Mouse (Mus musculus) ES-CJ7 (cell line): ENCODE data around the gene Aldh1a3.

ENCODE experiments used
- DNase-seq: peaks from one replicate; pipeline ENCODE4 v3.0.0; 2011; ENCODE audit warnings: low read depth, low spot score

The Aldh1a3 gene

GRCm38 (mm10) chr7:66418981-66419380 lies 8.3 kb downstream of the Aldh1a3 start:
- DNase-seq = no peak

DNA sequence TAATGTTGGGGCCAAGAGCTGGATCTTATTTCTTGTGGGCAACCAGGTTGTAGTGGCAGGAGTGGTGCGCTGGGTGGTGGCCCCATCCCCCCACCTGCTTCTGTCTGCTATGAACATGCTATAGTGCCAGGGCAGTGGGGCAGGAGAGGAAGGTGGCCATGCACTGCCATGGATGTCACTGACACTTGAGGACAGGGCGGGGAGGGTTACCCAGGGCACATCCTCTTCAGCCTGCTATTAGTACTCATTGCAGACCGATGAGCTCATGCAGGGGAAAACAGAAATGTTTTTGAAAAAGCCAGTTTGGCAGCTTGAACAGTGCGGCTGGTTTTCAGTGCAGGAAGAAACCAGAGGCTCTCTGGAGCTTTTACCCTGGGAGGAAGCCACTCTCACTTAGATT lies 10.5 kb downstream of the Aldh1a3 start:
- no peak for DNase-seq

- DNase-seq = no peak
These were observed 14.2 kb downstream of the Aldh1a3 start for GRCm38 (mm10) chr7:66413093-66413492.

GRCm38 (mm10) chr7:66409433-66409832 lies 17.9 kb downstream of the Aldh1a3 start:
- peak; percentile 55 for DNase-seq

DNA sequence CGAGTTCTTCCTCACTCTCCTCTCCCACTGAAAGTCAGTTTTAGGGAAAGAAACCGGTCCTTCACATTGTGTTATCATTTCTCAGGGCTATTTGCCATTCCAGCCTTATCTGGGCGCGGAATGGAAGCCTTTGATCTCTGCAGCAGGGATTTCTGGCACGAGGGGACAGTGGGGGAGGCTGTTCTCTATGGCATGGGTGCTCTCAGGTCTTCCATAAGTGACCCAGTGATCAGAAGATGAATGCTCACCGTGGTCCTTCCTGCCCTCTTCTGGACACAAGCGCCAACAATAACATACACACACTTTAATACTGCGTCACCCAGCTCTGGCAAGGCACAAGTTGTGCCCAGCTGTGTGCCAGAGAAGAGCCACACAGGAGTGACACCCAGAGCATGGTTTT lies 20.3 kb downstream of the Aldh1a3 start:
- no peak for DNase-seq

DNA sequence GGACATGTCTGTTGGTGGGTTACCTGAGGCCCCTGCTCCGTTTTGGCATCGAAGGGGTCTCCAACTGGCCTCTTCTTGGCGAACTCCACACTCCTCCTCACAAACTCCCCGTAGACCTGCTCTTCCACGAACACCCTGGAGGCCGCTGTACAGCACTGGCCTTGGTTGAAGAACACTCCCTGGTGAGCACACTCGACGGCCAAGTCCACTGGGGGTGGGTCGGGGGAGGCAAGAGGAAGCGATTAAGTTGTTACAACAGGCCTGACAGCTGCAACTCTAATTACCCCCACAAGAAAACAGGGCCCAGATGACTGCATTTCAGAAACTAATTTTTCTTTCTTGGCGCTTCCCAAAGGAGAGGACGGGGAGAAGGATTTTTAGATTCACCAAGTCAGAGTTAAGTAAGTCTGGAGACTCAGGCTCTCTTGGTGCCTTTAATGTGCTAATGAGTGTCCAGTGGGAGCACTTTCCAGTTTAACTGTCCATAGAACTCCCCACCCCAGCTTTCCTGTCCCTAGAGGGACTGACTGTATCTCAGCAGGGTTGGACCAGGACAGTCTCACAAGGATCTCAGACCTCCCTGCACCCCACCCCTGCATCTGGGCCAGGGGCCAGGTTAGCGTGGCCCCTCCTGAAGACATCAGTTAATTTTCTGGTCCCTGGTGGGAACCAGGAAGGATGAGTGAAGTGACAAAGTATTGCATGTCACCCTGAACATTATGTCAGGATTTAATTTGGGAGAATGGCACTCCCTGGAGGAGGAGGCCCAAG lies 21.2 kb downstream of the Aldh1a3 start:
- no peak for DNase-seq

DNA sequence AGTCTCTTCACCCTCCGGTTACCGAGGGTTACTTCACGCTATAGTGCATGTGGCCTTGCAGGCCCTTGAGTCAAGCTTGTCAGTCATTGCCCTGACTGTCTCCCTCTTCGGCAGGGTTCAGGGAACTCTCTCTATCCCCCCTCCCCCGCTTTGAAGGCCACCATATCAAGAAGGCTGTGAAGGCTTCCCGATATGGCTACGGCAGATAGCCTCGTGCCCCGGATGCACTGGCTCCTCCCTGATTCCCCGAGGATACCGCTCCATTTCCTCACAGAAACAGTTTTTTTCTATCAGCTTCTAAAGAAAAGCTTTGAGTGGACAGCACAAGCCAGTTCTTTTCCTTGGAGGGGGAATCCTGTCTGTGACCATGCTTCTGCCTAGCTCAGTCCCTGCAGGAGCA lies 21.8 kb downstream of the Aldh1a3 start:
- DNase-seq = no peak

GRCm38 (mm10) chr7:66404802-66405201 lies 22.5 kb downstream of the Aldh1a3 start:
- DNase-seq = no peak

- DNase-seq = no peak
These were observed 23.2 kb downstream of the Aldh1a3 start for GRCm38 (mm10) chr7:66404141-66404540.

DNA sequence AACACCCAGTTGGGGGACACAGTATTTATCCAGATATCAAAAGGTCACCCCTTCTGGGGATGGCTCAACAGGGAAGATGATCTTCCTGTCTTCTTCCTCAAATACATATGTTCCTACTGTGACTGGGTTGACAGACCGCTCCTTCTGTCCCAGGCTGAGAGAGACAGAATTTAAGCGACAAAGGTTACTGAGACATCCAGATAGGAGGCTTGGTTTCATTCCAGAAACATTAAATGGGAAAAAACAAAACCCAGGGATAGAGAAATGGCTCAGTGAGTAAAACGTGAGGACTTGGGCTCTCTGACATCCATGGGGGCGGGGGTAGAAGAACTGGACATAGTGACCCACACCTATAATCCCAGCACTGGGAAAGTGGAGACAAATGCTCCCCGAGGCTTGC lies 24.4 kb downstream of the Aldh1a3 start:
- no peak for DNase-seq

- DNase-seq = no peak
These were observed 25.7 kb downstream of the Aldh1a3 start for GRCm38 (mm10) chr7:66401605-66402004.

DNA sequence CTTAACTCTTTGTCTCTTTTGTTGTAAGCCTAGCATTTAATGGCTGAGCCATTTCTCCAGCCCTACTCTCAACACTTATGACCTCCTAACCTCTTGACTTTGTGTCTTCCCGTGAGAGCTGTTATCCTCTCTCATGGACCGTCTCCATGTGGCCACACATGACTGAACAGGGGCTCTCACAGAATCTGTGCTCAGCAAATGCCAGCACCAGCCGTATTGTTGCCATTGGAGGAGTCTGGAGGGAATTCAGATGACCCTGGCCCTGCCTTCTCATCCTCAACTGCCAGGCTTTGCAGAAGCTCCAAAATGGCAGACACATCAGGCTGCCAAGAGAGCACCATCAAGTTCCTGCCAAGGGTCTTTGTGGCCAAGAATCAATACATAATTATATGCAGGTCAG lies 30.0 kb downstream of the Aldh1a3 start:
- no peak for DNase-seq

GRCm38 (mm10) chr7:66388621-66389532 lies 38.4 kb downstream of the Aldh1a3 start:
- peak; percentile 77 for DNase-seq

- peak; percentile 31 for DNase-seq
These were observed 39.4 kb downstream of the Aldh1a3 start, which contains the start of gene Lrrk1 for GRCm38 (mm10) chr7:66387813-66388521. Gene Lrrk1 (minus strand): TSS chr7:66388350.

DNA sequence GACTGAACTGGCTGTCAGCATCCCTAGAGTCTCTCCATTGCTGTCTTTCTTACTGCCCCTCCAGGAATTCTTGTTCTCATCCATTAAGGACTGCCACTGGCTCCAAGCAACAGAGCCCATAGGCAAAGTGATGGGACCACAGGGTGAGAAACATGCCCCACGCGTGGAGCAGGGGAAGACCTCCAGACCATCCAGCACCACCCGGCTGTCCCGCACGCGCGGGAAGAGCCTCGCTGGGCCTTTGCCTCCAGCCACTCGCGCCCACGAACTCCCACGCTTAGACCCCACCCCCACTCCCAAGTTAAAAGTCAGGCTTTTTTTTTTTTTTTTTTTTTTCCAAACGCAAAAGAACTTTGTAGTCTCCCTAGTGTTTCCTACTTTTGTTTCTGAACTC lies 39.9 kb downstream of the Aldh1a3 start:
- DNase-seq = peak; percentile 6

DNA sequence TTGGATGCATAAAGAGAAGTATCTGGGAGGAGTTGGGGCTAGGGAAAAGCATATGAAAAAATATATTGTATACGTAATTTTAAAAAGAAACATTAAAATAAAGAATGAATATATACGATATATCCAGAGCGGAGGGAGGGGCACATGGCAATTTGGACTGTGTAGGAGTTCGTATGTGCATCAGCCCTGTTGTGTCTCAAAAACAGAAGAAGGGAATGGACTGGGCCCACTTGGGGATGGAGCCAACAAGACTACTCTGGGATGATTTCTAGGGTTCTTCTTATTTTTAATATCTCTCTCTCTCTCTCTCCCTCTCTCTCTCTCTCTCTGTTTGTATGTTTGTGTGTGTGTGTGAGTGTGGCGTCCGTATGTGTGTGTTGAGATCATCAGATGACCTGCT lies 40.9 kb downstream of the Aldh1a3 start:
- no peak for DNase-seq

DNA sequence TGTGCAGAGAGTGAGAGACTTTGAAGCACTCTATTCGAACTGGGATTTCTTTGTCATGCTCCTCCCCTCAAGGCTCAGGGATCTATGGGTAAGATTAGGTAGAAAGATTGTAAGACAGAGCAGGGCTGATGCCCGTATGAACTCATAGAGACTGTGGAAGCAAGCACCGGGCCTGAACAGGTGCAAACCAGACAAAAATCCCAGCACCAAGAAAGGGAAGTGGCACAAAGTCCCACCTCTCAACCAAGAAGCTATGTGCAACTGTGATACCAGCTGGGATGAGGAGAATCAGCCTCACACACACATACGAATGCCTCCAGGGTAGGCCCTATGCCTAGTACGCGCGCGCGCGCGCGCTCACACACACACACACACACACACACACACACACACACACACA lies 41.5 kb downstream of the Aldh1a3 start:
- DNase-seq = no peak

DNA sequence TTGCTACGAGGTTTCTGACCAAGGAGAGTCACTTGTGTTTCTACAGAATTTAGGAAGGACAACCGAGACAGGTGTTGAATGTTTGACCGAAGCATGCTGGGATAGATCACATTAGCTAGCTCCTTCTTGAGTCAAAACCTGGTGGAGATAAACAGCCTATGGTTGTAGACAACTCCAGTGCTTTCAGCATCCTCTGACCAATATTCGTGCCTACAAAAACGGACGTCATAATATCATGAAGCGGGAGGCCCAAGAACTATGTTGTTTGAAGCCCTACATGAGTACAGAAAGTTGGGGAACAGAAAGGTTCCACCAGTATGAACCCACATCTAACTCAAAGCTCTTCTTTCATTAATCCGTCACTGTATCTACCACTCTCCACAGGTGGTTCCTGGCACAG lies 42.4 kb downstream of the Aldh1a3 start:
- no peak for DNase-seq

GRCm38 (mm10) chr7:66384213-66384612 lies 43.1 kb downstream of the Aldh1a3 start:
- DNase-seq = no peak

GRCm38 (mm10) chr7:66376560-66376959 lies 50.8 kb downstream of the Aldh1a3 start:
- no peak for DNase-seq

GRCm38 (mm10) chr7:66375736-66376135 lies 51.6 kb downstream of the Aldh1a3 start:
- no peak for DNase-seq

DNA sequence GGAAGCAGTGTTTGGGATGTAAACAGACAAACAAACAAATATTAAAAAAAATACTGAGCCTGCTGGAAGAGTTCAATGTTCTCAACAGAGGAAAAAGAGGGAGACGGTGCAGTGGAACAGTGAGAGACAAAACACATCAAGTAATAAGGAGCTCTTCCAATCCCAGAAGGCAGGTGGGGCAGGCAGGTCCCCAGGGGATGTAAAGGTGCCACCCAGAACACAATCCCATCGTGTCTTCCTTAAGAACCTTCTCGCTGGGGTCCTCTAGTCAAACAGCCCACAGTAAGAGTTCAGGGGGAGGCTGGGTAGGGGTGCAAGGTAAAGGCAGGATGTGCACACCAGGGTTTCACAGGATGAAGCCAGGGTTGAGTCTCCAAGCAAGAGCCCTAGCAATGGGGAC lies 53.9 kb downstream of the Aldh1a3 start:
- no peak for DNase-seq
